Mouse (Mus musculus) kidney, embryonic 16.5 days (tissue): ENCODE measurements around the gene Cox8a. TPM values are rescaled to one million over a fixed set of nuclear protein-coding genes. Genes with fewer than 3 reads are reported as not detected.
A peak's percentile ranks its signal among the peaks of the same experiment; 100 is the strongest.

Experiments used
- ATAC-seq: fragments of 200-750 bp; cut with Nextera tagmentation; 2 replicates; pipeline ENCODE4 v1.8.0; 2017; ENCODE audit warnings: moderate TSS enrichment; ENCODE audit not compliant: low FRiP score, low TSS enrichment
- H3K27ac ChIP-seq: fragments of 300-500 bp; sonication (generic); 2 replicates; pipeline ENCODE4 v1.5.1; 2014; ENCODE audit warnings: low read length
- H3K27me3 ChIP-seq: fragments of 300-500 bp; sonication (generic); 2 replicates; pipeline ENCODE4 v1.6.1; 2014; ENCODE audit warnings: low read length, control low read depth, mixed read lengths; ENCODE audit not compliant: insufficient read depth
- H3K36me3 ChIP-seq: fragments of 300-500 bp; sonication (generic); 2 replicates; pipeline ENCODE4 v1.6.1; 2014; ENCODE audit warnings: low read length, control low read depth, mixed read lengths; ENCODE audit not compliant: insufficient read depth
- H3K4me1 ChIP-seq: fragments of 300-500 bp; sonication (generic); 2 replicates; pipeline ENCODE4 v1.6.1; 2014; ENCODE audit warnings: low read length, control low read depth, mixed read lengths; ENCODE audit not compliant: insufficient read depth
- H3K4me2 ChIP-seq: fragments of 300-500 bp; sonication (generic); replicated peaks from 2 replicates; pipeline ENCODE4 v1.6.1; 2014; ENCODE audit warnings: low read depth, low read length
- H3K4me3 ChIP-seq: fragments of 300-500 bp; sonication (generic); 2 replicates; pipeline ENCODE4 v1.5.1; 2014; ENCODE audit warnings: mild to moderate bottlenecking, low read length
- H3K9ac ChIP-seq: fragments of 300-500 bp; sonication (generic); replicated peaks from 2 replicates; pipeline ENCODE4 v1.6.1; 2014; ENCODE audit warnings: low read length
- H3K9me3 ChIP-seq: fragments of 300-500 bp; sonication (generic); 2 replicates; pipeline ENCODE4 v1.6.1; 2016; ENCODE audit warnings: low read length, control low read depth
- WGBS: fragments of 180-500 bp; shearing (Covaris S2); extraction: QIAGEN DNeasy Blood & Tissue Kit; methylation state at CpG from one replicate; pipeline ENCODE4 v1.1.7; 2014; 5-methylcytosine and 5-hydroxymethylcytosine counted together
- polyA plus RNA-seq: library from polyadenylated mRNA; unstranded; fragments of >200 nt; fragmentation: Nextera tagmentation; extraction: Ambion mirVana; gene quantifications from 2 replicates; pipeline ENCODE4 v1.2.1, GENCODE M21; 2015

Cox8a gene
- polyA plus RNA-seq, 1 experiment from 2014 or later: 1,116 TPM

- H3K4me3 ChIP-seq: no peak overlapping the region
- H3K27ac ChIP-seq: no peak overlapping the region
- no peaks in the 10 kb centered on the region for H3K27me3 ChIP-seq
- no peak; the same call in 1 of the 2 replicates for ATAC-seq
- peaks cover 33% of the 10 kb centered on the region for H3K36me3 ChIP-seq
- H3K4me2 ChIP-seq: no peak overlapping the region
- WGBS: 77% methylated on average over 9 of the region's 9 CpGs
- no peaks in the 10 kb centered on the region for H3K9me3 ChIP-seq
- H3K4me1 ChIP-seq: no peaks in the 10 kb centered on the region
- H3K9ac ChIP-seq: no peak overlapping the region
Observed at GRCm38 (mm10) chr19:7225096-7225690, 7.8 kb upstream of the Cox8a start.

GRCm38 (mm10) chr19:7224253-7224652, 6.8 kb upstream of the Cox8a start:
- WGBS: 83% methylated on average over 3 of the region's 3 CpGs
- no peak for ATAC-seq
- H3K9ac ChIP-seq: no peak overlapping the region
- no peaks in the 10 kb centered on the region for H3K9me3 ChIP-seq
- H3K27me3 ChIP-seq: no peaks in the 10 kb centered on the region
- H3K4me2 ChIP-seq: no peak overlapping the region
- no peaks in the 10 kb centered on the region for H3K4me1 ChIP-seq
- no peak overlapping the region for H3K27ac ChIP-seq
- peaks cover 23% of the 10 kb centered on the region for H3K36me3 ChIP-seq
- no peak overlapping the region for H3K4me3 ChIP-seq

GRCm38 (mm10) chr19:7223488-7223887, 6.1 kb upstream of the Cox8a start:
- no peaks in the 10 kb centered on the region for H3K4me1 ChIP-seq
- H3K4me2 ChIP-seq: no peak overlapping the region
- no peaks in the 10 kb centered on the region for H3K9me3 ChIP-seq
- no peak for ATAC-seq
- H3K27ac ChIP-seq: no peak overlapping the region
- H3K27me3 ChIP-seq: no peaks in the 10 kb centered on the region
- no peak overlapping the region for H3K9ac ChIP-seq
- H3K4me3 ChIP-seq: no peak overlapping the region
- H3K36me3 ChIP-seq: peaks cover 20% of the 10 kb centered on the region

- Histone ChIP-seq H3K9ac (no peak overlapping the region), H3K4me3 (no peak overlapping the region), H3K9me3 (no peaks in the 10 kb centered on the region), H3K4me2 (no peak overlapping the region), H3K36me3 (peaks cover 8% of the 10 kb centered on the region; the same call in 1 of the 2 replicates), H3K4me1 (peaks cover 8% of the 10 kb centered on the region), H3K27ac (no peak overlapping the region), H3K27me3 (no peaks in the 10 kb centered on the region)
- WGBS: 88% methylated on average over 6 of the region's 6 CpGs
- ATAC-seq: no peak
Observed at GRCm38 (mm10) chr19:7222196-7222595, 4.8 kb upstream of the Cox8a start.

GRCm38 (mm10) chr19:7218753-7219152, 1.3 kb upstream of the Cox8a start:
- no peaks in the 10 kb centered on the region for H3K27me3 ChIP-seq
- H3K4me2 ChIP-seq: no peak overlapping the region
- 92% methylated on average over 5 of the region's 5 CpGs for WGBS
- no peaks in the 10 kb centered on the region for H3K9me3 ChIP-seq
- peaks cover 34% of the 10 kb centered on the region for H3K4me1 ChIP-seq
- no peak overlapping the region for H3K27ac ChIP-seq
- no peak for ATAC-seq
- H3K9ac ChIP-seq: no peak overlapping the region
- peaks cover 21% of the 10 kb centered on the region for H3K36me3 ChIP-seq
- no peak overlapping the region for H3K4me3 ChIP-seq

- WGBS: 9% methylated on average over 6 of the region's 6 CpGs
- Histone ChIP-seq H3K9ac (peak overlapping the region; percentile 9; the same call in 1 of the 2 replicates), H3K27ac (no peak overlapping the region), H3K4me3 (peak overlapping the region; percentile 95), H3K4me1 (peaks cover 34% of the 10 kb centered on the region), H3K4me2 (peak overlapping the region; percentile 58), H3K27me3 (no peaks in the 10 kb centered on the region), H3K9me3 (no peaks in the 10 kb centered on the region), H3K36me3 (peaks cover 28% of the 10 kb centered on the region)
- peak; percentile 14; the same call in 1 of the 2 replicates for ATAC-seq
Observed at GRCm38 (mm10) chr19:7217926-7218267, 481 bp upstream of the Cox8a start.

GRCm38 (mm10) chr19:7214484-7214883, 2.9 kb downstream of the Cox8a start:
- Histone ChIP-seq H3K4me1 (peaks cover 34% of the 10 kb centered on the region), H3K27ac (no peak overlapping the region), H3K4me2 (no peak overlapping the region), H3K36me3 (peaks cover 35% of the 10 kb centered on the region), H3K4me3 (no peak overlapping the region), H3K9ac (0 out of 2 replicates have a peak overlapping the region, but pooled peaks have one; percentile 4), H3K27me3 (no peaks in the 10 kb centered on the region), H3K9me3 (no peaks in the 10 kb centered on the region)
- ATAC-seq: no peak
- WGBS: 77% methylated on average over 5 of the region's 5 CpGs

- ATAC-seq: no peak
- Histone ChIP-seq H3K27ac (no peak overlapping the region), H3K27me3 (no peaks in the 10 kb centered on the region), H3K36me3 (peaks cover 35% of the 10 kb centered on the region), H3K4me2 (no peak overlapping the region), H3K4me1 (peaks cover 30% of the 10 kb centered on the region), H3K9me3 (no peaks in the 10 kb centered on the region), H3K4me3 (no peak overlapping the region), H3K9ac (no peak overlapping the region)
- WGBS: 96% methylated on average over 3 of the region's 3 CpGs
Observed at GRCm38 (mm10) chr19:7213010-7213409, 4.4 kb downstream of the Cox8a start.

GRCm38 (mm10) chr19:7212216-7212615, 5.2 kb downstream of the Cox8a start:
- Histone ChIP-seq H3K27me3 (no peaks in the 10 kb centered on the region), H3K9ac (no peak overlapping the region), H3K36me3 (peaks cover 35% of the 10 kb centered on the region), H3K9me3 (no peaks in the 10 kb centered on the region), H3K27ac (no peak overlapping the region), H3K4me2 (no peak overlapping the region), H3K4me1 (peaks cover 26% of the 10 kb centered on the region), H3K4me3 (no peak overlapping the region)
- 93% methylated on average over 1 of the region's 1 CpGs for WGBS
- no peak for ATAC-seq

- H3K9ac ChIP-seq: no peak overlapping the region
- peaks cover 28% of the 10 kb centered on the region for H3K36me3 ChIP-seq
- H3K9me3 ChIP-seq: no peaks in the 10 kb centered on the region
- no peak overlapping the region for H3K4me3 ChIP-seq
- ATAC-seq: no peak
- no peak overlapping the region for H3K27ac ChIP-seq
- WGBS: 85% methylated on average over 7 of the region's 7 CpGs
- H3K27me3 ChIP-seq: no peaks in the 10 kb centered on the region
- no peak overlapping the region for H3K4me2 ChIP-seq
- H3K4me1 ChIP-seq: peaks cover 19% of the 10 kb centered on the region
Observed at GRCm38 (mm10) chr19:7209907-7210646, 7.3 kb downstream of the Cox8a start.
